In genomic region chr1:181250961-181251360, GRCm38 (mm10) we compare ENCODE assay signal across 23 mouse cellular contexts. TPM values are rescaled to one million over a fixed set of nuclear protein-coding genes. Genes with fewer than 3 reads are reported as not detected.
DNase-seq lines count a peak whose midpoint lies in the region; ATAC-seq and TF ChIP-seq lines count a peak whose summit lies in the region.
"Had no signal": no experiment of that assay in that cellular context is flagged by ENCODE, and none has a peak within 500 bp of the region (broad histone marks: within the 10 kb centered on the region; RNA-seq: fewer than 3 reads in every experiment).

No protein-coding gene starts in this region.

- peak; percentile 1 for DNase-seq in liver
- no peak for DNase-seq in liver, embryonic 11.5 days (ENCODE audit: low spot score)
- DNase-seq in R1 (ENCODE audit: low read depth, low spot score): peak; percentile 92
- no peak for DNase-seq in frontal cortex, adult 2 months (ENCODE audit: extremely low spot score in 1 of 2, low spot score in 1 of 2)
- no peak for DNase-seq in cerebellum, adult 11-12 months
- DNase-seq: adrenal gland, postnatal 10 days; adrenal gland, postnatal 36 days; B cell, adult 2 months; cerebellum, adult 2 months; cerebellum, adult 9-11 months; cerebellum, postnatal 25 days; gastrocnemius, postnatal 10 days; gastrocnemius, postnatal 36 days had no signal

- no peak for TF ChIP-seq POLR2A in ES-Bruce4 (IDR thresholded peaks at IDR 0.05; ENCODE audit: insufficient read depth, low read length)

- TF ChIP-seq EP300 in ES-Bruce4 (IDR thresholded peaks at IDR 0.05; ENCODE audit: insufficient read depth, low read depth, low read length): 0 out of 2 replicates have a peak, but pooled peaks have one; percentile 19

- no peak overlapping the region for H3K27ac ChIP-seq in liver, embryonic 11.5 days (ENCODE audit: low read depth, low read length)
- H3K27ac ChIP-seq in ES-Bruce4 (ENCODE audit: insufficient read depth, low read length): peak overlapping the region; percentile 57; the same call in 1 of the 2 replicates
- peak overlapping the region; percentile 25; the same call in 1 of the 2 replicates for H3K27ac ChIP-seq in liver, embryonic 15.5 days (replicated peaks)
- H3K27ac ChIP-seq: embryonic facial prominence, embryonic 12.5 days; embryonic facial prominence, embryonic 15.5 days; forebrain, embryonic 12.5 days; forebrain, embryonic 15.5 days; hindbrain, embryonic 12.5 days; hindbrain, embryonic 15.5 days had no signal

- no peaks in the 10 kb centered on the region for H3K36me3 ChIP-seq in liver, embryonic 11.5 days (ENCODE audit: control insufficient read depth, insufficient read depth, low read length)
- H3K36me3 ChIP-seq in ES-Bruce4 (ENCODE audit: control insufficient read depth, insufficient read depth, low read length, poor library complexity, severe bottlenecking): no peaks in the 10 kb centered on the region
- H3K36me3 ChIP-seq in liver, embryonic 15.5 days (replicated peaks): no peaks in the 10 kb centered on the region
- H3K36me3 ChIP-seq: embryonic facial prominence, embryonic 12.5 days; embryonic facial prominence, embryonic 15.5 days; forebrain, embryonic 12.5 days; forebrain, embryonic 15.5 days; hindbrain, embryonic 12.5 days; hindbrain, embryonic 15.5 days had no signal

- no peaks in the 10 kb centered on the region for H3K27me3 ChIP-seq in liver, embryonic 11.5 days (replicated peaks; ENCODE audit: control insufficient read depth, insufficient read depth, low read length)
- no peaks in the 10 kb centered on the region for H3K27me3 ChIP-seq in ES-Bruce4 (ENCODE audit: control insufficient read depth, insufficient read depth, low read length, poor library complexity, severe bottlenecking)
- H3K27me3 ChIP-seq in liver, embryonic 15.5 days: no peaks in the 10 kb centered on the region
- H3K27me3 ChIP-seq: CH12.LX; embryonic facial prominence, embryonic 12.5 days; embryonic facial prominence, embryonic 15.5 days; forebrain, embryonic 15.5 days; hindbrain, embryonic 15.5 days had no signal

- TF ChIP-seq CTCF in ES-Bruce4 (IDR thresholded peaks at IDR 0.05; ENCODE audit: low read depth, low read length): no peak

- ATAC-seq in liver, embryonic 11.5 days (replicated peaks; ENCODE audit: low FRiP score): no peak
- ATAC-seq in liver, embryonic 15.5 days (ENCODE audit: insufficient read depth): no peak
- ATAC-seq: forebrain, embryonic 15.5 days; intestine, postnatal 0 days had no signal

- H3K9ac ChIP-seq in liver, embryonic 11.5 days (ENCODE audit: low read depth, low read length): no peak overlapping the region
- peak overlapping the region; percentile 64 for H3K9ac ChIP-seq in ES-Bruce4 (ENCODE audit: low read depth, poor library complexity, severe bottlenecking)
- no peak overlapping the region for H3K9ac ChIP-seq in liver, embryonic 15.5 days
- H3K9ac ChIP-seq: embryonic facial prominence, embryonic 12.5 days; embryonic facial prominence, embryonic 15.5 days; forebrain, embryonic 12.5 days; forebrain, embryonic 15.5 days; hindbrain, embryonic 12.5 days; hindbrain, embryonic 15.5 days had no signal

- H3K4me2 ChIP-seq in liver, embryonic 11.5 days: no peak overlapping the region
- H3K4me2 ChIP-seq in liver, embryonic 15.5 days: no peak overlapping the region
- H3K4me2 ChIP-seq: embryonic facial prominence, embryonic 12.5 days; embryonic facial prominence, embryonic 15.5 days; forebrain, embryonic 12.5 days; forebrain, embryonic 15.5 days; hindbrain, embryonic 12.5 days; hindbrain, embryonic 15.5 days had no signal

- H3K9me3 ChIP-seq in liver, embryonic 11.5 days (ENCODE audit: control insufficient read depth, low read length): no peaks in the 10 kb centered on the region
- no peaks in the 10 kb centered on the region for H3K9me3 ChIP-seq in ES-Bruce4 (replicated peaks; ENCODE audit: control insufficient read depth, insufficient read depth, low read length, poor library complexity, severe bottlenecking)
- no peaks in the 10 kb centered on the region for H3K9me3 ChIP-seq in liver, embryonic 15.5 days (replicated peaks)
- H3K9me3 ChIP-seq: embryonic facial prominence, embryonic 12.5 days; embryonic facial prominence, embryonic 15.5 days; forebrain, embryonic 12.5 days; forebrain, embryonic 15.5 days; hindbrain, embryonic 12.5 days; hindbrain, embryonic 15.5 days had no signal

- 90% methylated on average over 8 of the region's 8 CpGs for WGBS in liver, embryonic 11.5 days
- 94% methylated on average over 8 of the region's 8 CpGs for WGBS in liver, embryonic 15.5 days (ENCODE audit: insufficient replicate concordance)

- H3K4me1 ChIP-seq in liver, embryonic 11.5 days (replicated peaks; ENCODE audit: control insufficient read depth, insufficient read depth, low read length): peaks cover 48% of the 10 kb centered on the region
- H3K4me1 ChIP-seq in ES-Bruce4 (ENCODE audit: control insufficient read depth, insufficient read depth, low read length): no peaks in the 10 kb centered on the region
- peaks cover 72% of the 10 kb centered on the region for H3K4me1 ChIP-seq in liver, embryonic 15.5 days (replicated peaks)

- no peak overlapping the region for H3K4me3 ChIP-seq in liver, embryonic 11.5 days (ENCODE audit: low read depth, low read length)
- H3K4me3 ChIP-seq in ES-Bruce4 (ENCODE audit: low read depth, low read length): no peak overlapping the region
- H3K4me3 ChIP-seq in liver, embryonic 15.5 days (replicated peaks): no peak overlapping the region
- H3K4me3 ChIP-seq: embryonic facial prominence, embryonic 12.5 days; embryonic facial prominence, embryonic 15.5 days; forebrain, embryonic 12.5 days; forebrain, embryonic 15.5 days; hindbrain, embryonic 12.5 days; hindbrain, embryonic 15.5 days had no signal

RNA-seq across cellular contexts. Expression of gene Wdr26, which starts 39.2 kb away (rescaled TPM):
- 33.8 and 40.0 TPM in 2 replicates for polyA plus RNA-seq in liver, embryonic 11.5 days (2014; fragmentation: Nextera tagmentation; extraction: Ambion mirVana)
- polyA plus RNA-seq in ES-Bruce4 (2011; ENCODE audit: insufficient read depth, insufficient read length, low read depth, missing spikeins): 163 and 167 TPM in 2 replicates
- polyA plus RNA-seq in liver, embryonic 15.5 days (2015; fragmentation: Nextera tagmentation; extraction: Ambion mirVana): 40.8 and 45.0 TPM in 2 replicates
- 53.0 and 56.8 TPM in 2 replicates for polyA plus RNA-seq in frontal cortex, adult 2 months (2012; rRNA removed)

Comparison
In these comparisons a context has a peak if more than half of its experiments do, and no peak if none do; other contexts are left out.
1. DNase-seq: peak in liver (single experiment) and R1 (single experiment); none in liver, embryonic 11.5 days (single experiment), frontal cortex, adult 2 months (0 of 2) and cerebellum, adult 11-12 months (single experiment).